18 mouse cellular contexts compared by ENCODE assay signal in genomic region chr12:16644698-16645097, GRCm38 (mm10). TPM values are rescaled to one million over a fixed set of nuclear protein-coding genes. Genes with fewer than 3 reads are reported as not detected.
DNase-seq lines count a peak whose midpoint lies in the region; ATAC-seq and TF ChIP-seq lines count a peak whose summit lies in the region.
"Had no signal": no experiment of that assay in that cellular context is flagged by ENCODE, and none has a peak within 500 bp of the region (broad histone marks: within the 10 kb centered on the region; RNA-seq: fewer than 3 reads in every experiment).

No protein-coding gene starts in this region.

- 51% methylated on average over 8 of the region's 8 CpGs for WGBS in midbrain, embryonic 10.5 days
- whole genome bisulfite sequencing in midbrain, embryonic 16.5 days: 36% methylated on average over 8 of the region's 8 CpGs
- 64% methylated on average over 8 of the region's 8 CpGs for WGBS in embryonic facial prominence, embryonic 10.5 days
- WGBS in embryonic facial prominence, embryonic 14.5 days: 62% methylated on average over 8 of the region's 8 CpGs

- intact Hi-C loops in gastrocnemius, adult 2 months (cut with DNase I): no loop called here
- intact Hi-C loops in gastrocnemius, postnatal 14 days (cut with DNase I; ENCODE audit: low total_unique reads): no loop called here

- no peaks in the 10 kb centered on the region for H3K27me3 ChIP-seq in midbrain, embryonic 10.5 days (ENCODE audit: low read depth, poor library complexity, severe bottlenecking)
- no peaks in the 10 kb centered on the region for H3K27me3 ChIP-seq in midbrain, embryonic 16.5 days (ENCODE audit: control insufficient read depth, insufficient read depth, low read depth, low read length)
- no peaks in the 10 kb centered on the region for H3K27me3 ChIP-seq in embryonic facial prominence, embryonic 10.5 days (replicated peaks; ENCODE audit: low read depth, poor library complexity, severe bottlenecking)
- H3K27me3 ChIP-seq in embryonic facial prominence, embryonic 14.5 days (replicated peaks; ENCODE audit: control insufficient read depth, insufficient read depth, low read length): no peaks in the 10 kb centered on the region
- H3K27me3 ChIP-seq: embryonic facial prominence, embryonic 15.5 days had no signal

- peak; percentile 31 for DNase-seq in gastrocnemius, adult 2 months
- no peak for DNase-seq in gastrocnemius, postnatal 14 days
- DNase-seq in midbrain, embryonic 10.5 days (ENCODE audit: low spot score): no peak
- peak; percentile 20 for DNase-seq in embryonic facial prominence, embryonic 10.5 days (ENCODE audit: low spot score)
- peak; percentile 60 for DNase-seq in embryonic facial prominence, embryonic 14.5 days (ENCODE audit: low spot score)
- no peak for DNase-seq in layer of hippocampus, postnatal 10 days (ENCODE audit: low spot score in 2 of 2)
- DNase-seq: lung, postnatal 36 days; thymus, postnatal 14 days had no signal

- no peak for TF ChIP-seq CTCF in gastrocnemius, adult 2 months (IDR thresholded peaks at IDR 0.05)

- ATAC-seq in midbrain, embryonic 16.5 days: no peak
- peak; percentile 75 for ATAC-seq in embryonic facial prominence, embryonic 14.5 days (ENCODE audit: low read depth)

- H3K9ac ChIP-seq in midbrain, embryonic 16.5 days (ENCODE audit: low read depth, low read length): no peak overlapping the region
- no peak overlapping the region for H3K9ac ChIP-seq in embryonic facial prominence, embryonic 14.5 days (ENCODE audit: low read depth, low read length)
- H3K9ac ChIP-seq: embryonic facial prominence, embryonic 15.5 days had no signal

- H3K4me2 ChIP-seq in midbrain, embryonic 16.5 days (ENCODE audit: low read length): no peak overlapping the region
- H3K4me2 ChIP-seq in embryonic facial prominence, embryonic 14.5 days (ENCODE audit: low read depth, low read length): no peak overlapping the region
- H3K4me2 ChIP-seq: embryonic facial prominence, embryonic 15.5 days; liver, embryonic 11.5 days had no signal

- H3K4me1 ChIP-seq in midbrain, embryonic 10.5 days: peaks cover 20% of the 10 kb centered on the region
- H3K4me1 ChIP-seq in midbrain, embryonic 16.5 days (ENCODE audit: control insufficient read depth, insufficient read depth, low read length): peaks cover 2% of the 10 kb centered on the region; the same call in 1 of the 2 replicates
- H3K4me1 ChIP-seq in embryonic facial prominence, embryonic 10.5 days: peaks cover 16% of the 10 kb centered on the region
- H3K4me1 ChIP-seq in embryonic facial prominence, embryonic 14.5 days (ENCODE audit: control insufficient read depth, insufficient read depth, low read length): peaks cover 4% of the 10 kb centered on the region; the same call in 1 of the 2 replicates

- peak overlapping the region; percentile 90 for H3K27ac ChIP-seq in gastrocnemius, adult 2 months
- H3K27ac ChIP-seq in midbrain, embryonic 10.5 days (replicated peaks): peak overlapping the region; percentile 77
- H3K27ac ChIP-seq in midbrain, embryonic 16.5 days (ENCODE audit: low read length): no peak overlapping the region; the same call in 1 of the 2 replicates
- 0 out of 2 replicates have a peak overlapping the region, but pooled peaks have one; percentile 77 for H3K27ac ChIP-seq in embryonic facial prominence, embryonic 10.5 days (replicated peaks)
- H3K27ac ChIP-seq in embryonic facial prominence, embryonic 14.5 days (replicated peaks; ENCODE audit: low read depth, low read length): no peak overlapping the region
- H3K27ac ChIP-seq: limb, embryonic 10.5 days; stomach, postnatal 0 days had no signal

- no peaks in the 10 kb centered on the region for H3K9me3 ChIP-seq in midbrain, embryonic 10.5 days (replicated peaks)
- H3K9me3 ChIP-seq in midbrain, embryonic 16.5 days (replicated peaks; ENCODE audit: control insufficient read depth, low read length, poor library complexity, severe bottlenecking): no peaks in the 10 kb centered on the region
- H3K9me3 ChIP-seq in embryonic facial prominence, embryonic 10.5 days: no peaks in the 10 kb centered on the region
- H3K9me3 ChIP-seq in embryonic facial prominence, embryonic 14.5 days (ENCODE audit: control insufficient read depth, low read length): no peaks in the 10 kb centered on the region
- H3K9me3 ChIP-seq: embryonic facial prominence, embryonic 15.5 days; heart, embryonic 10.5 days; limb, embryonic 10.5 days had no signal

- peak overlapping the region; percentile 80 for H3K4me3 ChIP-seq in gastrocnemius, adult 2 months
- no peak overlapping the region for H3K4me3 ChIP-seq in midbrain, embryonic 10.5 days
- H3K4me3 ChIP-seq in midbrain, embryonic 16.5 days (ENCODE audit: low read depth, low read length): no peak overlapping the region
- no peak overlapping the region for H3K4me3 ChIP-seq in embryonic facial prominence, embryonic 10.5 days
- H3K4me3 ChIP-seq in embryonic facial prominence, embryonic 14.5 days (ENCODE audit: low read depth, low read length): no peak overlapping the region
- H3K4me3 ChIP-seq: embryonic facial prominence, embryonic 15.5 days; heart, embryonic 10.5 days; left cerebral cortex, adult 2 months; limb, embryonic 10.5 days; myocyte had no signal

- H3K36me3 ChIP-seq in midbrain, embryonic 10.5 days: no peaks in the 10 kb centered on the region
- H3K36me3 ChIP-seq in midbrain, embryonic 16.5 days (ENCODE audit: control insufficient read depth, insufficient read depth, low read length): no peaks in the 10 kb centered on the region
- no peaks in the 10 kb centered on the region for H3K36me3 ChIP-seq in embryonic facial prominence, embryonic 10.5 days (replicated peaks)
- no peaks in the 10 kb centered on the region for H3K36me3 ChIP-seq in embryonic facial prominence, embryonic 14.5 days (ENCODE audit: control insufficient read depth, insufficient read depth, low read length)
- H3K36me3 ChIP-seq: embryonic facial prominence, embryonic 15.5 days; heart, embryonic 10.5 days; limb, embryonic 10.5 days had no signal

RNA-seq across cellular contexts. Expression of gene Ntsr2, which starts 8.5 kb away (rescaled TPM):
- total RNA-seq in gastrocnemius, adult 2 months (2021): 1 to 10 TPM; 2.2 to 4.2 TPM
- total RNA-seq in gastrocnemius, postnatal 14 days (2021): 1 to 10 TPM; 1.5 to 1.7 TPM
- not detected in 2 replicates for polyA plus RNA-seq in midbrain, embryonic 10.5 days (2016; fragmentation: Nextera tagmentation; extraction: Ambion mirVana)
- 3.5 and 5.4 TPM in 2 replicates for polyA plus RNA-seq in midbrain, embryonic 16.5 days (2015; fragmentation: Nextera tagmentation; extraction: Ambion mirVana)
- polyA plus RNA-seq in embryonic facial prominence, embryonic 10.5 days (2016; fragmentation: Nextera tagmentation; extraction: Ambion mirVana): not detected in 2 replicates
- polyA plus RNA-seq in embryonic facial prominence, embryonic 14.5 days (2014; fragmentation: Nextera tagmentation; extraction: Ambion mirVana): 0.22 TPM in 1 of 2 replicates, not detected in the other
- 100 to 1,000 TPM; 112 to 123 TPM for total RNA-seq in layer of hippocampus, postnatal 10 days (2021)
- total RNA-seq: megakaryocyte-erythroid progenitor cell, adult 5-6 weeks had no signal
- polyA plus RNA-seq: embryonic facial prominence, embryonic 15.5 days; heart, embryonic 10.5 days; intestine, embryonic 14.5 days; limb, embryonic 10.5 days; liver, embryonic 11.5 days; myocyte; stomach, postnatal 0 days had no signal

RNA-seq across cellular contexts. Expression of gene Lpin1, which starts 33.9 kb away (rescaled TPM):
- total RNA-seq in gastrocnemius, adult 2 months (2021): 100 to 1,000 TPM; 279 to 395 TPM
- total RNA-seq in gastrocnemius, postnatal 14 days (2021): 100 to 1,000 TPM in 1 of 2 experiments, 10 to 100 TPM in 1; 46.2 to 117 TPM
- polyA plus RNA-seq in midbrain, embryonic 10.5 days (2016; fragmentation: Nextera tagmentation; extraction: Ambion mirVana): 5.5 and 9.0 TPM in 2 replicates
- 21.7 and 22.4 TPM in 2 replicates for polyA plus RNA-seq in midbrain, embryonic 16.5 days (2015; fragmentation: Nextera tagmentation; extraction: Ambion mirVana)
- 6.2 and 6.7 TPM in 2 replicates for polyA plus RNA-seq in embryonic facial prominence, embryonic 10.5 days (2016; fragmentation: Nextera tagmentation; extraction: Ambion mirVana)
- polyA plus RNA-seq in embryonic facial prominence, embryonic 14.5 days (2014; fragmentation: Nextera tagmentation; extraction: Ambion mirVana): 7.1 and 7.5 TPM in 2 replicates
- total RNA-seq in layer of hippocampus, postnatal 10 days (2021): 10 to 100 TPM; 17.7 to 20.9 TPM

Comparison
In these comparisons a context has a peak if more than half of its experiments do, and no peak if none do; other contexts are left out.
1. DNase-seq: peak in gastrocnemius, adult 2 months (single experiment), embryonic facial prominence, embryonic 10.5 days (single experiment) and embryonic facial prominence, embryonic 14.5 days (single experiment); none in gastrocnemius, postnatal 14 days (single experiment), midbrain, embryonic 10.5 days (single experiment) and layer of hippocampus, postnatal 10 days (0 of 2).
2. H3K27ac ChIP-seq: peak in gastrocnemius, adult 2 months (single experiment), midbrain, embryonic 10.5 days (single experiment) and embryonic facial prominence, embryonic 10.5 days (single experiment); none in midbrain, embryonic 16.5 days (single experiment) and embryonic facial prominence, embryonic 14.5 days (single experiment).